Mouse (Mus musculus): ENCODE measurements around the gene Ube2t.

Gene Ube2t

DNA sequence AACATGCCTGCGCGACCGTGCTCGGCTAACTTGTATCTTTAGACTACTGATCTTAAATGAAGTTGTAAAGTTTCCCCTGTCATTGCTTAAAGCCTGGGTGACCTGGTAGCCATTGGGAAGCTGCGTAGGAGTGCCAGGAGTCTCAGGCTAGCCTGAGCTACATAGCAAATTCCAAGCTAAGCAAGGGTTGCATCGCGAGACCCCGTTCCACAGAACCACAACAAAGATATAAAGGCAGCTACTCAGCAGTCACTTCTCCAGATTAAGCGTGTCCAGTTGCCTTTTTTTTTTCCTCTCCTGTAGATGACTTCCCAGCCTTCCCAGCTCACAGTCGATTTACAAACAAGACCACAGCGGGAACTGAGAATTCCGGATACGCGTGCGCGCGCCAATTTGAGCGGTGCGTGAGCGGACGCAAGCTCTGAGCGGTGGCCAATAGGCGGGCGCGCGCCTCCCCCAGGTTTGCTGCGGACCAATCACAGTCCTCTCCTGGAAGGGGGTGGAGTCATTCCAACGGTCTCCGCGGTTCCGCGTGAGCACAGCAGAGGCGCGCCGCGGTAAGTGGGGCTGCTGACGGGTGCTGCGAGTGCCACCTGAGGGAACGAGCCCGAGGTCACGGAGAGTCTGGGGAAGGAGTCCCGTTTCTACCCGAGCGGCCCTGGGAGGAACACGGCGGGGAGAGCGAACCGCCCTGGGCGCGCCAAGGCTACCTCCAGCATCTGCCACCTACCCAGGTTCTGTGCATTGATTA is at the start of gene Ube2t:
Gene Ube2t, plus strand, starts transcription at position 513 of the 751 bp plus-strand sequence.
- in situ Hi-C loops (cut with MboI; ENCODE audit: low pct_unique_long_range_greater_than_20kb in 1 of 2, low sequenced_read_pairs in 2 of 2, unreplicated experiment in 1 of 2): no loop called here

DNA sequence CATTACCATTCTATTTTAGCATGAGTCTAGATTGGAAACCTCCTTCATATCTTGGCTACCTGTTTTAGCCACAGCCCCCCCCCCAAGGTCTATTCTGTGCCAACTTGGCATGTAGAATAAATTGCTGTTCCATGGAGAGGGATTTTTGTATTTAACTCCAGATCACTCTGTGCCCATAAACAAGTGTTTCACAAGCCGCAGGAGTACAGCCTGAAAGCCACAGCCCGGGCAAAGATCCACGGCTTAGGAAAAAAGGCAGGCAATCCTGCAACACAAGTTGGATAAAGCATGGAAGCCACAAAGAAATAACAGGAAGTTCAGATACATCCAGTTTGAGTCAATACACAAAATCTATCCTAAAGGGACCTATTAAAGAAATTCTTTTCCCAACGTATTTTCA is 48.8 kb upstream of the Ube2t start:
- in situ Hi-C loops (cut with MboI; ENCODE audit: low pct_unique_long_range_greater_than_20kb in 1 of 2, low sequenced_read_pairs in 2 of 2, unreplicated experiment in 1 of 2): no loop called here

DNA sequence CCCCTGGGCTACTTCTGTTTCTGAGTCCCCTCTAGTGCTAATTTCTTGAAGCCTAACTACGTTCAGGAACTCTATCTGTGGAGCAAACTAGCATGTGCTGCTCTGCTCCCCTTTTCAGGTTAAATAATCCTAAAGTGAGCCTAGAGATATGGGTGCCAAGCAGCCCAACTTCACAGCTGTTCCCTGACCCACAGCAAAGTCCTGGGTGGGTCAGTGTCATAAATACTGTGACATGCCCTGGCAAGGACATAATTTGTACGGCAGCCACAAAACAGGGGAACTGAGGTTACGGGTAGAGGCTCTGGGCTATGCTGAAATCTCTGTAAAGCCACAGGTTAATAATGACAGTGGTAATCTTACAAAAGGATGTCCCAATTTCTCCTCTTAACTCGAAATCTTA is 46.9 kb upstream of the Ube2t start:
- in situ Hi-C loops (cut with MboI; ENCODE audit: low pct_unique_long_range_greater_than_20kb in 1 of 2, low sequenced_read_pairs in 2 of 2, unreplicated experiment in 1 of 2): no loop called here

DNA sequence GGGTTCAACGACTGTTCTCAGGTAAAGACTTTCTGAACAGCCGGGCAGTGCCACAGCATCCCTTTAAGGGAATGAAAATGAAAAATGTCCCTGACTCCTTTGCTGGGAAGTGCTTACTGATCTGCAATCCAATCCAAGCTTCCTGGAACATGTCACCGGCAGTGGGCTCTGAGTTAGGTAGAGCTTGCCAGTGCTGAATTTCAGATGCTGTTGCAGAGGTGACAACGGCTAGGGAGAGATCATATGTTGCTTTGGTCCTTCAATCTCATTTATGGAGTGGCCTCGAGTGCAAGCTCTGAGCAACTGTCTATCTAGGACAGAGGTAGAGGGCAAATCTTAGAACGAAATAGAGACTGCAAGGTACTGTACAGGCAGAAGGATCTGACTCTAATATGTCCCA is 43.4 kb upstream of the Ube2t start:
- in situ Hi-C loops (cut with MboI; ENCODE audit: low pct_unique_long_range_greater_than_20kb in 1 of 2, low sequenced_read_pairs in 2 of 2, unreplicated experiment in 1 of 2): no loop called here

DNA sequence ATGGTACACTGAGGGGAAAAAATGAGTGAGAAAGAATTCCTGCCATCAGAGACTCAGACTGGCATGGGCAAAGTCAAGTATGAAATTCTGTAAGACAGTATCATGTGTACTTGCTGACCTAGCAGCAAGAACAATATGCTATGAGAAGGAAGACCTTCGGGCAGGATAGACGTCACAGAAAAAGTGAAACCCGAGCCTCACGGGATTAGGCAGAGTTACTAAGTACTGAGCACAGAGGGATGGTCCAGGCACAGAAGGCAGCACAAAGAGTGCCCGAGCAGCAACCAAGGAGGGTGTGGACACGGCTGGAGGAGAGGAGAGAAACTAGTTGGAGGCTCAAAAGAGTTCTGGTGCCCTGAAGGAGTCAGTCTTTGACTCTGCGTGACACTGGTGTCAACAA is 29.9 kb upstream of the Ube2t start:
- in situ Hi-C loops (cut with MboI; ENCODE audit: low pct_unique_long_range_greater_than_20kb in 1 of 2, low sequenced_read_pairs in 2 of 2, unreplicated experiment in 1 of 2): no loop called here

DNA sequence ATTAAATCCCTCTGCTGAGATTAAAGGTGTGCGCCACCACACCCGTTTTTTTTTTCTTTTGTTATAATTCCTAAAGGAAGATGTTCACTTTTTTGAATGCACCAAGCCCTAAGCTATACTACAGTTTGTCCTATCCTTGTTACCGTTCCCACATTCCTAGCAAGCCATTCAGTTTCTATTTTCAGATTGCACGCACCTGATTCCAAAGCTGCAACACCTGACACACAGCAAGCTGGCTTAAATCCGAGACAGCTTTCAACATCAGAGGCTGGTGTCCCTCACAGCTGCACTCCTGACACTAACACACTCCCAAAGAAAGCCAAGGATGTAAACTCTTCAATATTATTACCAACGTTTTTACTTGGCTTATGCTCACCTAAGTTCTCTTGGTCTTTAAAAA is 26.0 kb upstream of the Ube2t start:
- in situ Hi-C loops (cut with MboI; ENCODE audit: low pct_unique_long_range_greater_than_20kb in 1 of 2, low sequenced_read_pairs in 2 of 2, unreplicated experiment in 1 of 2): no loop called here

DNA sequence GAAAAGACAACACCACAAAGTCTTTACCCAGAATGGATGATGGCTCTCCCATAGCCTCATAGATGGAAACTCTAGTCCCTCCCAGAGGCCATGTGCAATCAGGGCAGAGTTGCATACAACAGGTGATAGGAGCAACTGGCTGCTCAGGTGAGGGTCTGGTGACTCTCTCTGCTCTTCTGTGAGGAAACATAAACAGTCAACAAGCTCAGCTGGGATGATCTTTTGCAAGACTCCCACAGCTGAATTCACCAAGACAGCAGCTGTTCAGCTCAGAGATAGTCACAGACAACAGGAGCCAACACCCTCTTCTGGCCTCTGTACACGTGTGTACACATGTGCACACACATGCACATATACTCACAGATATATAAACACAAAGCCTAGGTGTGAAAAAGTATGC is 24.1 kb upstream of the Ube2t start:
- in situ Hi-C loops (cut with MboI; ENCODE audit: low pct_unique_long_range_greater_than_20kb in 1 of 2, low sequenced_read_pairs in 2 of 2, unreplicated experiment in 1 of 2): no loop called here

DNA sequence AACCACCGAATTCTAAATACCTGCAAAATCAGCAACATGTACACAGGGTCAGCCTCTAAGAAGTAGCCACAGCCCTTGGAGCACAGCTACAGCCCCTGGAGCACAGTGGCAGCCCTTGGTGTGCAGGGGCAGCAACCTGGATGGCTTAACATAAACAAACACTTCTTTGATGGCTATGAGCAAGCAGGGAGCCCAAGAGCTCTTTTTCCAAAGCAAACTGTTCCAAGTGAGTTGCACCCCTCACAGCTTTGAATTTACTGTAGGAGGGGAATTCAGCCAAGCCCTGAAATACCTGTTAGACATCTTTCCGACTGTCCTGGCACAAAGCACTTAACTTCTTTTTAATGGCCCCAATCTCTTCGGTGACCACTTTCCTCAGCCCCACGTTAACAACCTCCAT is 21.5 kb upstream of the Ube2t start:
- in situ Hi-C loops (cut with MboI; ENCODE audit: low pct_unique_long_range_greater_than_20kb in 1 of 2, low sequenced_read_pairs in 2 of 2, unreplicated experiment in 1 of 2): no loop called here

DNA sequence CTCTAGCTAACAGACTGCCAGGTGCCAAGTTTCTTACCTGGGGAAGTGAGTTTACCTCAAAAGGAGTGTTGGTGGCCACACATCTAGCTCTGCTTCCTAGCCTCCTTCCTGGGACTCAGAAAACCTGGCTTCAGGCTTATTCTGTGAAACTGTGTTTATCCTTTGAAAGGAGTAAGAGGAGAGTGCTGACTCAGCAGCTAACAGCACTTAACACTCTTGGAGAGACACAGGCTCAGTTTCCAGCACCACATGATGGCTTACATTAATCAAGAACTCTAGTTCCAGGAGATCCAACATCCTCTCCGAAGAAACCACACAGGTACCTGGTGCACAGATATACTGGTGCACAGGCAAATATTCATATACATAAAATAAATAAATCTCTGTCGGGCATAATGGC is 19.5 kb upstream of the Ube2t start:
- in situ Hi-C loops (cut with MboI; ENCODE audit: low pct_unique_long_range_greater_than_20kb in 1 of 2, low sequenced_read_pairs in 2 of 2, unreplicated experiment in 1 of 2): no loop called here

DNA sequence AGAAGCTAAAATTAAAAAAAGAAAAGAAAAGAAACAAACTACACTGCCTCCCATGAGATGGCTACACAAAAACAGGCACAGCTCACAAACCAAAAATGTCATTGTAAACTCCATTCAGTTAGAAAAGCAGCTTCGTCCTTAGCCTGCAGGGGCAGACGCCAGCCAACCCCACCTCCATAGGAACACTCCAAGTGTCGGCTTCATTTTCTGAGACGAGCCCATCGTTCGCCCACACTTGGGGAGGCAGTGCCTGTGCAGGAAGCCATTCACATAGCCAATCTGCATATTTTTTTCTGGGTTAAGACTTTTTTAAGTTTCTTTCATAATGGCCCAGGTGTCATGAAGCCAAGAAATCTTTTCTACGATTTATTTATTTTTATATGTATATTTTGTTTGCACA is 14.8 kb upstream of the Ube2t start:
- in situ Hi-C loops (cut with MboI; ENCODE audit: low pct_unique_long_range_greater_than_20kb in 1 of 2, low sequenced_read_pairs in 2 of 2, unreplicated experiment in 1 of 2): no loop called here

DNA sequence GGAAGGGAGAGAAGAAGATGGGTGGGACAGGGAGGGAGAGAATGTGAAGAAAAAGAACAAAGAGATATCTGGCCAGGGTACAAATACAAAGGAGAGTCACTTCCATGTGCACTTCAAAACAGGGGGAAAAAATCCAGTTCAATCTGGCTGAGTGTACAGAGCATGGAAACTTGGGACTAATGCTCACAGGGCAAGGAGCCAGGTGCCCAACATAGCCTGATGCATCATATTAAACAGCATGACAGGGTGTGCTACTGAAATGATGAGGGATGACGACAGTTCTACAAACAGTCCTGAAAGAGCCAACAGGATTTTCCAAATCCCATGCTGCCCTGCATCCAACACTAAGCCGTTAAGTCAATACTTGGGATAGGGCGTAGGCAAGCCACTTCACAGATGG is 12.4 kb upstream of the Ube2t start:
- in situ Hi-C loops (cut with MboI; ENCODE audit: low pct_unique_long_range_greater_than_20kb in 1 of 2, low sequenced_read_pairs in 2 of 2, unreplicated experiment in 1 of 2): no loop called here

DNA sequence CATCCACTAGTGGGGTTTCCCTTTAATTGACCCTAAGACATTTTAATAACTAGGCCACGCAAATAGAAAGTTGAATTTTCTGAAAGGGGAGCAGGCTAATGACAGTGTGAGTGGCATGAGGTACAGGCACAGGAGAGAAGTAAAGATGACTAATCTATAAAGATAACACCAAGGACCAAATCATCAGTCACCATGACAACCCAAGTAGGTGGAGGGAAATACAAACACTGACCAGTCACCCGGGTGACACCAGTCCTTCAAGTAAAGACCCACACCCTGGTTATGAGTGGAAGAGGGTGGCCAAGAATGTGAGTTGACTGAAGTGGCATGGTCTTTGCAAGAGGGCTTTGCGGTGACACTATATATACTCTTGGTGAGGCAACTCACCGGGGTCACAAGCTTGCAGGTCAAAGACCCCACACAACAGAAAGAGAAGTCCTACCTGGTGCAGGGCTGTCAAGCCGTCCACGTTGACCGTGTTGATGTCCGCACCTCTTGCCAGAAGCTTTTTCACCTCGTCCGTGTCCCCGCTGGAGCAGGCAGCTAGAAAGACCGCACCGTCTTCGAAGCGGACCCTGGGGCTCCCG is 7.2 kb upstream of the Ube2t start:
- in situ Hi-C loops (cut with MboI; ENCODE audit: low pct_unique_long_range_greater_than_20kb in 1 of 2, low sequenced_read_pairs in 2 of 2, unreplicated experiment in 1 of 2): no loop called here

DNA sequence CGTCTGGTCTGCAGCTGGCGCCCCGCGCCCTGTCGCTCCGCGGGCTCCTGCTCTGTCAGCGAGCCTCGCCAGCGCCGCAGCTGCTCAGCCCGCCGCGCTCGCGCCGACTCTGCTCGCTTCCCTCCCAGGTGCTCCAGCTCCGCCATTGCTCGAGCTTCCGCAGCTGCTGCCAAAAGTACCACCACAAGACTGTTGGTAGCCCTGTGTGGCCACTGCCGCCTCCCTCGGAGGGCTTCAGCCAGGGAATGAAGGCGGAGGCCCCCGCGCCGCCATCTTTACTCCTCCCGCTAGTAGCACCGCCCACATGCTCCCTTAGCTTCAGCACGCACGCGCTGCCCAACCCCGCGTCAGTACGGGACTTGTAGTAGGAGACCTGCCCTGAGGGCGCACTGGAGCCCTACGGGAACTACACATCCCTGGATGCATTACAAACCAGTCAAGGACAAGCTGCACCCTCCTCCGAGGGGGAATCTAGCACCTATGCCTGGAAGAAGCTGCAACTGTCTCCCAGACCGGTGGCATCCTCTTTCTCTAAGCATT is 6.7 kb upstream of the Ube2t start, which contains the start of gene Ppp1r12b:
Gene Ppp1r12b, minus strand, starts transcription at position 306 of the 540 bp plus-strand sequence.
- in situ Hi-C loops (cut with MboI; ENCODE audit: low pct_unique_long_range_greater_than_20kb in 1 of 2, low sequenced_read_pairs in 2 of 2, unreplicated experiment in 1 of 2): no loop called here

DNA sequence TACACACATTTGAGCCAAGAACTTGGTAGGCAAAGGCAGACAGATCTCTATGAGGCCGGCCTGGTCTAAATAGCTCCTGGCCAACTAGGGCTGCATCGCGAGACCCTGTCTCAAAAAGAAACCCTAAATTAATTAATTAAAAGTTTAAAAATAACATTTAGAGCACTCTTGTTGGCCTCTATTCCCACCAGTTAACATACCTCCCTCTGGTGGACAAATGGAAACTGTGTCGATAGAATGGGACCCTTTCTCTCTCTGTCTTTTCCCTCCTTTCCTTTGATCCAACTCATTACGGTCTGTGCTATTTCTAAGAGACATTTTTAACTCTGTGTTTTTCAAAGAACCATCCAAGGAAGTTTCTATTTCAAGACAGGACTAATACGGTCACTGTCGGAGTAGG is 1.7 kb upstream of the Ube2t start:
- in situ Hi-C loops (cut with MboI; ENCODE audit: low pct_unique_long_range_greater_than_20kb in 1 of 2, low sequenced_read_pairs in 2 of 2, unreplicated experiment in 1 of 2): no loop called here

DNA sequence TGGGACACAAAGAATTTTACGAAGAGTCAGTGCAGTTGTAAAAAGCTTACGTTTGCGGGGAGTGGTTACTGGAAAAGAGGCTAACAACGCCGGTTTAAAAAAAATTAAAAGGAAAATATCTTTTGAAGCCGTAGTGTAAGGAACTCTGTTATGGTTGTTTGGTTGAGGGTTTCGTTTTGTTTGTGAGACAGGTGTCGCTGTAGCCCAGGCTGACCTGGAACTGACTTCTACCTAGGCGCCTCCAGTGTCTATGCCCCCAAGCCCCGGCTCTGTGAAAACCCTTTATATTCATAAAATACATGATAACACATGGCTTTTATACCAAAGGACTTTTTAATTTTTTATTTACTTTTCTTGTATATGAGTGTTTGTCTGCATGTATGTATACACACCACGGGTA is 456 bp downstream of the Ube2t start:
- in situ Hi-C loops (cut with MboI; ENCODE audit: low pct_unique_long_range_greater_than_20kb in 1 of 2, low sequenced_read_pairs in 2 of 2, unreplicated experiment in 1 of 2): no loop called here

DNA sequence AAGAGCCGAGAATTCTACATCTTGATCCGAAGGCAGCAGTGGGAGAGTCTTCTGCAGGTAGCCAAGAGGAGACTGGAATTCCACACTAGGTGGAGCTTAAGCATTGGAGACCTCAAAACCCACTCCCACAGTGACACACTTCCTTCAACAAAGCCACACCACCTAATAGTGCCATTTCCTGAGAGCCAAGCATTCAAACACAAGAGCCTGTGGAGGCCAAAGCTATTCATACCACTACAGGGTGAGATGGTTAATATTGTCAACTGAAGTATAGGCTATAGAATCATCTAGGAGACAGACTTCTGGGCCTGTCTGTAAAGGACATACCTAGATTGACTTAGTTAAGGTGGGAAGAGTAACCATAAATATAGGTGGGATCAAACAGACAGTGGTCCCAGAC is 3.1 kb downstream of the Ube2t start:
- in situ Hi-C loops (cut with MboI; ENCODE audit: low pct_unique_long_range_greater_than_20kb in 1 of 2, low sequenced_read_pairs in 2 of 2, unreplicated experiment in 1 of 2): no loop called here

DNA sequence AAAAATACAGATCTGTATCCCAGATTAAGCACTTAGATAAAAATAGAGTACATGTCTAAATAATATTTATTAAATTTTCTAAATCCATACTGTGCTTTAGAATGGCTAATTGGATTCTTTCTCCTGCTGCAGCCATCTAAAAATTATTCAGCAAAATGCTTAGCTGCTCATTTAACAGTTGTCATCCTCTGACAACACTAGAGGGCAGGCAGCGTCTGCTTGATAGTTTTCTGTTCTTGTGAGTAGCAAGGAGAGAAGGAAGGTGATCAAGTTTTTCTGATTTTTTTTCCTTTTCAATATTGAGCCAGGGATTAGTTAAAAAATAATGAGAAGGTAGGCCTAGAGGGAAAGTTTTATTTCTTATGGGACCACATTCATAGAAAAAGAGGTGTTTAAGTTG is 10.6 kb downstream of the Ube2t start:
- in situ Hi-C loops (cut with MboI; ENCODE audit: low pct_unique_long_range_greater_than_20kb in 1 of 2, low sequenced_read_pairs in 2 of 2, unreplicated experiment in 1 of 2): no loop called here

DNA sequence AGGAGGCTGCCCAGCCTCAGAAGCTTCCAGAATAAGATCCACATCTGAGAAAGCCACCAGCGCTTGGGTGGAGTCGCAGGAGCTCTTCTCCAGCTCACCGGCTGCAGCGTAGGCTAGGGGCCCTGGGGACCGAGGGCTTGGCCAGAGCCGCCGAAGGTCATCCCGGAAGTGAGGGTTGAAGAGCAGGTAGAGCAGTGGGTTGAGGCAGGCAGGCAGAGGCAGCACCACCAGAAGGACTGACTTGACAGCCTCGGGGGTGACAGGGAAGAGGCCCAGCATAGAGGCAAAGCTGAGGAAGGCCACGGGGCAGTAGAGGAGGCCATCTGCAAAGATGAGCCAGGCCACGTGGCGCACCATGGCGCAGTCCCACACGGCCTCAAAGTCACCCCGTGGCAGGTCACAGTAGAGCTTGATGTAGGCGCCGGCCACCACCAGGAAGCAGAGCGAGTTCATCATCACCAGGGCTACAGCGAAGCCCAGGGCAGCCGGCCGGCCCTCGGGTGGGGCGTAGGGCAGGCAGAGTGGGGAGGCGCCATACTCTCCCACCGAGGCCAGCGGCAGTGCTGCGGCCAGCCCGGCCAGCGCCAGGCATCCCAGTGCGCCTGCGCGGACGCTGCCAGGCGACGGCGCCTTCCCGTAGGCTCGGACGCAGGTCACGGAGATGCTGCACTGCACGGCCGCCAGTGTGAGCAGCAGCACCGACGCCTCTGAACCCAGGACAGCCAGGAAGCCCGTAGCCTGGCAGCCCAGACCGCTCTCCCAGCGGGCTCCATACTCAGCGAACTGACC is 25.0 kb downstream of the Ube2t start:
- in situ Hi-C loops (cut with MboI; ENCODE audit: low pct_unique_long_range_greater_than_20kb in 1 of 2, low sequenced_read_pairs in 2 of 2, unreplicated experiment in 1 of 2): no loop called here

DNA sequence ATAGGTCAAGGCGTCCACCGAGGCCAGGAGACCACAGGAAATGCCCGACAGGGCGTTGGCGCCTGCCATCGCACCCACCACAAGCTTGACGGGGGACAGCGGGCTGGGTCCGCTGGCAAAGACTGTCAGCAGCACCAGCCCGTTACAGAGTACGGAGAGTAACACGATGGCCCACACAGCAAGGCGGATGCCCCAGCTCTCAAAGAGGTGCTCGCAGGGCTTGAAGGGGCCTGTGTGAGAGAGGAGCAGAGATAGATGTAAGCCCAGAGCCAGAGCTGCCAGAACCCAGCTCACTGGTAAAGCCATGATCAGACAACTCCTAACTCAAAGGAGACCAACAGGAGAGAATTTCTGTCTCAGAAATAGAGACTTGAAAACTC is 25.6 kb downstream of the Ube2t start:
- in situ Hi-C loops (cut with MboI; ENCODE audit: low pct_unique_long_range_greater_than_20kb in 1 of 2, low sequenced_read_pairs in 2 of 2, unreplicated experiment in 1 of 2): no loop called here
